Mouse (Mus musculus) T-helper 17 cell (primary cell): ENCODE data around the gene Hsp90ab1.

ENCODE experiments used
- in situ Hi-C, 2 experiments: fragments of 300-600 bp; cut with MboI, MseI; formaldehyde crosslinking; loops; 1 replicate in 1 of 2; 2 replicates in 1 of 2; pipeline ENCODE4 v1.15.1; 2025; ENCODE audit warnings: high pct_unique_total_duplicates in 2 of 2

Hsp90ab1 gene

GRCm38 (mm10) chr17:45544873-45545277 lies 28.2 kb downstream of the Hsp90ab1 start:
- in situ Hi-C loops = loop anchor here in 1 of 2 experiments (10.0 kb wide), 1 partner anchor 530 kb away; no protein-coding TSS in a partner anchor

GRCm38 (mm10) chr17:45544001-45544872 lies 28.8 kb downstream of the Hsp90ab1 start:
- in situ Hi-C loops = loop anchor here in 1 of 2 experiments (10.0 kb wide), 1 partner anchor 529 kb away; no protein-coding TSS in a partner anchor

- in situ Hi-C loops = loop anchor here in 1 of 2 experiments (10.0 kb wide), 1 partner anchor 528 kb away; no protein-coding TSS in a partner anchor
These were observed 30.0 kb downstream of the Hsp90ab1 start for GRCm38 (mm10) chr17:45543115-45543514.

- in situ Hi-C loops = loop anchor here in 1 of 2 experiments (10.0 kb wide), 1 partner anchor 528 kb away; no protein-coding TSS in a partner anchor
These were observed 30.4 kb downstream of the Hsp90ab1 start for GRCm38 (mm10) chr17:45542705-45543104.

DNA sequence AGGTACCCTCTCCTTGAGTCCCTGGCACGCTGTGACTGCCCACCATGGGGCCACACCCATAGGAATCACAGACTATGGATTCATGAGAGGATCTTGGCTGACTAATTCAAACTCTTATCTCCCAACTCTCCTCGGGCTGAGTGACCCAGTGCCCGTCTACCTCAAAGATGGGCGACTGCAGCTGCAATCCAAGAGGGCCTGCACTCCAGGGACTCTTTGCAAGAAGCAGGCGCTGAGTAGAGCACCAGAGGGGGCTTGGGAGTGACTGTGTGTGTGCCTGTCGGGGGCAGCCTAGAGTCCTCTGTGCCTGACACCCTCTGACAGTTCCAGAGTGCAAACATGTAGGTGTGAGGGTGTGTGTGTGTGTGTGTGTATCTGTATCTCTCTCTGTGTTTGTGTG lies 30.9 kb downstream of the Hsp90ab1 start:
- in situ Hi-C loops = loop anchor here in 1 of 2 experiments (10.0 kb wide), 1 partner anchor 527 kb away; no protein-coding TSS in a partner anchor

- in situ Hi-C loops = loop anchor here in 1 of 2 experiments (10.0 kb wide), 1 partner anchor 525 kb away; no protein-coding TSS in a partner anchor
These were observed 33.4 kb downstream of the Hsp90ab1 start for GRCm38 (mm10) chr17:45539664-45540063.

- in situ Hi-C loops = no loop called here
These were observed 34.7 kb downstream of the Hsp90ab1 start for GRCm38 (mm10) chr17:45538394-45538793.

DNA sequence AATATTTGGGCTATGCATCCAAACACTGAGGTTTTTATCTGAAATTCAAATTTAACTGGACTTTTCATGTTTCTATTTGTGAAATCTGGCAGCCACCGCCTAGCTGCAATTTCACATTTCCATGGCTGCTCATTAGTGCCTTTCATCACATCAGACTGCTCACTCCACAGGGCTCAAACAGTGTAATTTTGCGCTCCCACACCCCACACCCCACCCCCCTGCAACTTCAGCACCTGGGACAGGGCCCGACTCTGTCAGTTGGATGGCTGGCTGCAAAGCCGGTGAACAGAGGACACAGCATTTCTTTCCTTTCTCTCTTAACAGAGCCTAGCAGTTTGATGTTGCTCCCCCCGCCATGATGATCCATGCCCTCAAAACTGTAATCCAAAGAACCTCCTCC lies 36.8 kb downstream of the Hsp90ab1 start:
- in situ Hi-C loops = no loop called here

- in situ Hi-C loops = no loop called here
These were observed 40.2 kb downstream of the Hsp90ab1 start for GRCm38 (mm10) chr17:45532896-45533295.

DNA sequence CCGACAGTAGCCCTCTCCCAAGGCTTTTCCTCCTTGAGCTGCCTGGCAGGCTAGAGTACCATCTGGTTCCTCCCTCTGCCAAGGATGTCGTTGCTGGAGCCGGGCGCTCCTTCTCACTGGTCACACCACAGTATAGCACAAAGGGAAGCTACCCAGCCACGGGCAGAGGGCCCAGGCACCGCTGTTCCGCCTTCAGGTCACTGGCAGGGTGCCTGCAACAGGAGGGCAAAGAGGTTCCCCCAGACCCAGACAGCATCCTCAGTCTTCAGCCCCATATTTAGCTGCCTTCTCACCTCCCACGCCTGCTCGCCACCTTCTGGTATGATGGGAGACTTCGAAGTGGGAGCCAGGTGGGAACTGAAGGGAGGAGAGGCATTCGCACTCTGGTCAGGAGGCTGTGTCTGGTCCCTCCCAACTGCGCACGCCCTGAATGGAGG lies 42.7 kb downstream of the Hsp90ab1 start:
- in situ Hi-C loops = no loop called here

GRCm38 (mm10) chr17:45526571-45526970 lies 46.5 kb downstream of the Hsp90ab1 start:
- in situ Hi-C loops = no loop called here

DNA sequence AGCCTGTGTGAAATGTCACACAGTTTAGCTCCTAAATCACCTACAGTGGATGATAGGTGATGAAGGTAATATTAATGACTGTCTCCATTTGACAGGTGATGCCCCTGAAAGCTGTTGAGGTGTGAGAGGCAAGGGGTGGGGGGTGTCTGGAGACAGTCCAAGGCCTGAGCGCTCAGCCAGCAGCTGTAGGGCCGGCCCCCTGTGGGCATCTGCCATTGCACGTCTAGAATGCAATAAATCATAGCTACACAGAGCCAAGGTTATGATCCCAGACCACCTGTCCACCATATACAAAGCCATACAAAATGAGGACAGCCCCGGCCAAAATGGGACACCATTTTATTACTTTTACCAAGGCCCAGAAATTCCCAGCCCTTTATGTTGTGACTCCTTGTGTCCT lies 48.1 kb downstream of the Hsp90ab1 start:
- in situ Hi-C loops = no loop called here

GRCm38 (mm10) chr17:45523263-45523662 lies 49.8 kb downstream of the Hsp90ab1 start, which contains the start of gene Tcte1:
Tcte1 (plus strand) TSS chr17:45523434.
- in situ Hi-C loops = no loop called here

GRCm38 (mm10) chr17:45520136-45520535 lies 52.9 kb downstream of the Hsp90ab1 start:
- in situ Hi-C loops = no loop called here

- in situ Hi-C loops = loop anchor here in 1 of 2 experiments (10.0 kb wide), 1 partner anchor 244 kb away; no protein-coding TSS in a partner anchor
These were observed 54.1 kb downstream of the Hsp90ab1 start for GRCm38 (mm10) chr17:45518766-45519475.
